Mouse (Mus musculus) olfactory bulb, adult 2 months (tissue): ENCODE measurements around the gene Ppp3ca. TPM values are rescaled to one million over a fixed set of nuclear protein-coding genes. Genes with fewer than 3 reads are reported as not detected.

Experiments
- H3K27ac ChIP-seq: fragments of 200-500 bp; 2 replicates; pipeline ENCODE4 v1.5.1; 2012; ENCODE audit warnings: low read depth, low read length; ENCODE audit not compliant: insufficient read depth
- H3K4me1 ChIP-seq: fragments of 200-500 bp; 2 replicates; pipeline ENCODE4 v1.6.1; 2012; ENCODE audit warnings: low read length; ENCODE audit not compliant: control insufficient read depth, insufficient read depth
- H3K4me3 ChIP-seq: fragments of 200-500 bp; 2 replicates; pipeline ENCODE4 v1.5.1; 2012; ENCODE audit warnings: mild to moderate bottlenecking, low read depth, low read length, moderate library complexity; ENCODE audit not compliant: insufficient read depth
- CTCF ChIP-seq: fragments of 200-500 bp; IDR thresholded peaks from 2 replicates; pipeline ENCODE4 v1.5.1; 2012; ENCODE audit warnings: low read depth, mild to moderate bottlenecking, low read length, moderate library complexity; ENCODE audit not compliant: insufficient read depth
- POLR2A ChIP-seq: fragments of 200-500 bp; IDR thresholded peaks from 2 replicates; pipeline ENCODE4 v1.6.1; 2012; ENCODE audit warnings: mild to moderate bottlenecking, low read depth, low read length, moderate library complexity; ENCODE audit not compliant: insufficient read depth
- WGBS: fragments of 180-500 bp; shearing (Covaris S2); methylation state at CpG from one replicate; pipeline ENCODE4 v1.1.7; 2018; 5-methylcytosine and 5-hydroxymethylcytosine counted together
- polyA plus RNA-seq: library from polyadenylated mRNA; stranded (reverse); fragments of >200 nt; gene quantifications from 2 replicates; pipeline ENCODE4 v1.2.4, GENCODE M21; 2012; ENCODE audit warnings: low replicate concordance; ENCODE audit not compliant: missing spikeins, insufficient read depth, insufficient read length

The Ppp3ca gene
- polyA plus RNA-seq, 1 experiment: not detected

DNA sequence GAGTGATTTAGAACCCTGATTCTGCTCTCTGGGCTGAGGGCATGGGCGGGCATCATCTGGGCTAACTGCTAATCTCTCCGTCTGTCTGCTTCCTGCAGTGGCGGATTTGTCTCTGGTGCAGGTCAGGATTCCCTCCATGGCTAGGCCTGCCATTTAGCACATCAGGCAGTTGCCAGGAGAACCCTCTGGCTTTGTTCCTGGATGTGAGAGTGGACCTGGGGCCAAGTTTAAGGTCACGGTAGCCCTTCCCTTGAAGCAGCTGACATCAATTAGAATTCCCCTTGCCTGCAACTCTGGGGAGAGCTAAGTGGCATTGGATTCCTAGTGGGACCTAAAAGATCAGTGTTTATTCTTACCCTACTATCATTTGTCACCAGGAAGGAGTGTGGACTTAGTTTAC lies 132.7 kb downstream of the Ppp3ca start:
- no peak overlapping the region for H3K27ac ChIP-seq
- peaks cover 3% of the 10 kb centered on the region; the same call in 1 of the 2 replicates for H3K4me1 ChIP-seq
- 68% methylated on average over 4 of the region's 4 CpGs for WGBS
- no peak overlapping the region for H3K4me3 ChIP-seq
- no peak for TF ChIP-seq CTCF
- no peak for TF ChIP-seq POLR2A

- H3K4me1 ChIP-seq: peaks cover 3% of the 10 kb centered on the region; the same call in 1 of the 2 replicates
- no peak overlapping the region for H3K4me3 ChIP-seq
- no peak overlapping the region for H3K27ac ChIP-seq
- no peak for TF ChIP-seq POLR2A
- no peak for TF ChIP-seq CTCF
- 98% methylated on average over 4 of the region's 4 CpGs for WGBS
Observed at GRCm38 (mm10) chr3:136805897-136806296, 136.0 kb downstream of the Ppp3ca start.

DNA sequence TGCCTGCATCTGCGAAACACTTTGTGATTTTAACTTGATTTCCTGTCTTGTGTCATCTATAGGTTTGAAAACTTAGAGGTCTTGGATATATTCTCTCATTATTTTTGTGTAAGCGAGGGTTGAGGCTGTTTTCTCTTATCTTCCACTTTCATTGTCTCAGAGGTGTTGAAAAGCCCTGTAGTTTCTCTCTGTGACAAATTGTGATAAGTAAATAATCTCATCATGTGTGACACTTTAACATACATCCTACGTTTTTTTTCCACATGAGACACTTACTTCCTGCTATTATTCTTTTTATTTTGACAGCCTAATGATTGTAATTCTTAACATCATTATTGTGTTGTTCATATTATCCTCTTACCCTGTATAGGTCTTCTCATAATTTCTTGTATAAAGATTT lies 140.3 kb downstream of the Ppp3ca start:
- WGBS: 77% methylated on average over 3 of the region's 3 CpGs

GRCm38 (mm10) chr3:136812162-136812561 lies 142.2 kb downstream of the Ppp3ca start:
- WGBS: 92% methylated on average over 6 of the region's 6 CpGs
- no peak overlapping the region for H3K4me3 ChIP-seq
- no peak overlapping the region for H3K27ac ChIP-seq
- TF ChIP-seq POLR2A: no peak
- no peak for TF ChIP-seq CTCF
- no peaks in the 10 kb centered on the region for H3K4me1 ChIP-seq

More for the DNA sequence above, 140.3 kb downstream of the Ppp3ca start:
- no peak for TF ChIP-seq POLR2A
- TF ChIP-seq CTCF: no peak
- H3K4me3 ChIP-seq: no peak overlapping the region
- H3K27ac ChIP-seq: no peak overlapping the region
- H3K4me1 ChIP-seq: no peaks in the 10 kb centered on the region

DNA sequence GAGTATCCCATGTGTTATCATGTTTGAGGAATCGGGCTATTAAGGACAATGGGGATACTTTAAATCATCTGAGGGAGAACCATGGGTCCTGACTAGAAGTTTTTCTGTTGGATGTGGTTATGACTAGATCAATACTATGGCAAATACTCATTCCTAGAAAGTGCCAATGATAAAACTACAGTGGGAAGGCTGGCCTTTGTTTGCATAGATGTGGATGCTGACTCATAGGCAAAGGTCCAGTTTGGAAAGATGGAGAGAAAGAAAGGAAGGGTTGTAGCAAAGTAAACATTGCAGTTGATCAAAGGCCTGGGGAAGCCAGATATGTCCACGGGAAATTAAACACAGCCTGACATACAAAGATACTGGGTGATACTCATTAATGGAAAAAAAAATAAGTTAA lies 142.9 kb downstream of the Ppp3ca start:
- H3K4me1 ChIP-seq: no peaks in the 10 kb centered on the region
- 89% methylated on average over 2 of the region's 2 CpGs for WGBS
- H3K4me3 ChIP-seq: no peak overlapping the region
- TF ChIP-seq POLR2A (no peak), CTCF (no peak)
- no peak overlapping the region for H3K27ac ChIP-seq

- H3K27ac ChIP-seq: no peak overlapping the region
- TF ChIP-seq CTCF: no peak
- TF ChIP-seq POLR2A: no peak
- WGBS: 99% methylated on average over 2 of the region's 2 CpGs
- no peaks in the 10 kb centered on the region for H3K4me1 ChIP-seq
- no peak overlapping the region for H3K4me3 ChIP-seq
Observed at GRCm38 (mm10) chr3:136813886-136814285, 144.0 kb downstream of the Ppp3ca start.

- no peak overlapping the region for H3K27ac ChIP-seq
- no peak overlapping the region for H3K4me3 ChIP-seq
- no peaks in the 10 kb centered on the region for H3K4me1 ChIP-seq
- no peak for TF ChIP-seq CTCF
- 88% methylated on average over 4 of the region's 4 CpGs for WGBS
Observed at GRCm38 (mm10) chr3:136814916-136815315, 145.0 kb downstream of the Ppp3ca start.

- no peaks in the 10 kb centered on the region for H3K4me1 ChIP-seq
- 90% methylated on average over 3 of the region's 3 CpGs for WGBS
- no peak overlapping the region for H3K27ac ChIP-seq
- TF ChIP-seq POLR2A (no peak), CTCF (no peak)
- no peak overlapping the region for H3K4me3 ChIP-seq
Observed at GRCm38 (mm10) chr3:136816319-136816718, 146.4 kb downstream of the Ppp3ca start.

GRCm38 (mm10) chr3:136818997-136819396 lies 149.1 kb downstream of the Ppp3ca start:
- TF ChIP-seq POLR2A (no peak), CTCF (no peak)
- H3K4me3 ChIP-seq: no peak overlapping the region
- WGBS: 74% methylated on average over 5 of the region's 5 CpGs
- no peaks in the 10 kb centered on the region for H3K4me1 ChIP-seq
- H3K27ac ChIP-seq: no peak overlapping the region

DNA sequence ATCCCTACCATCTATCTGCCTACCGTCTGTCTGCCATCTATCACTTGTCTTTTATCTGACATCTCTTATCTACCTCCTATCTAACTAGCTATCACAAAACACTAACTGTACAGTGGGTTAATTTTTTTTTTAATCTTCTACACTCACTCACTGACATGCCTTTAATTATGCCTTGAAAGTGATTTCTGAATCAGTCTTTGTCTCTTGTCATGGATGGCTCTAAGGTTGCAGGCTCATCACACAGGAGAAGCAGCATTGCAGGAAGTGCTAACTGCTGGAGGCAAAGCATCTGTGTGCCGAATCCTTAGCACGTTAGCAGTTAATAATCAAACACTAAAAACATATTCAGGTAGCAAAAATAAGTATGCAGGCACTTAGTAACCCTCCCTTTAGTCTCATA lies 151.1 kb downstream of the Ppp3ca start:
- 86% methylated on average over 3 of the region's 3 CpGs for WGBS

More for the DNA sequence above, 151.1 kb downstream of the Ppp3ca start:
- no peak overlapping the region for H3K4me3 ChIP-seq
- TF ChIP-seq POLR2A (no peak), CTCF (no peak)
- H3K27ac ChIP-seq: no peak overlapping the region
- H3K4me1 ChIP-seq: no peaks in the 10 kb centered on the region
